Mouse (Mus musculus) testis, postnatal 10 days (tissue): ENCODE measurements around the gene Naaladl2.
"Not testable (repeated sequence)": the region's sequence is repeated elsewhere in the genome, so short reads cannot be mapped to it uniquely, and the experiment has no call there.

ENCODE experiments used
- DNase-seq: peaks from one replicate; pipeline ENCODE4 v3.0.0; 2021; ENCODE audit warnings: low spot score

Gene Naaladl2

DNA sequence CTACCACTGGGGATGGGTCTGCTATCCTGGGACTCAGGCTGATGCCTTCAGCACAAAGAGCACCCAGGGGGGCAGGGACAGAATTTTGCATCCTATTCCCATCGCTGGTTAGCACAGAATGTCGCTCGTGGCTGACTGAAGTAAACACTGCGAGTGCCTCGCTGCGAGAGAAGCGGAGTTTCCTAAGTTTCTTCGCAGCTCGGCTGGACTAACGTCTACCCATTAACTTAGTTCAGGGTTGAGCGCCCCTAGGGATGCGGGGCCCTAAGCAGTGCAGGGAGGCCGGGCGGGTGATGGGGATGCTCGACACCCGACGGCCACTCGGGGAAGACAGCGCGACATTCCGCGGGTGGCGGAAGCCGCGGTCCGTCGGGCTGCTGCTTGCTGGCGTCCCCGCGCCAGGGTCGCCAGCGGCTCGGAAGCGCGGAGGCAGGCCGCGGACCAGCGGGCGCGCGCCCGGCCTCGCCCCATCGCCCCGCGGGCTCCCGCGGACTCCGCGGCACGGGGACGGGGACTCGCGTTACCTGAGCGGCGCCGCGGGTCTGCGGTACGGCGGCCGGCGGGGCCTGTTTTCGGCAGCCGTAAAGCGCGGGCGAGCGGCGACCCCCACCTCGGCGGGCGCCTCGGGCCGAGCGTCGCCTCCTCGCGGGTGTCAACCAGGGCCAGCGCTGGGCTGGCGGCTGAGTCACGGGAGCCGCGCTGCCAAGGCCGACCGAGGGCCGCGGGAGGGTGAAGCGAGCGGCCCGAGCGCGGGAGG is at the start of gene Naaladl2:
Gene Naaladl2, minus strand, starts transcription at position 707 of the 757 bp plus-strand sequence.
- DNase-seq = peak; percentile 82

DNA sequence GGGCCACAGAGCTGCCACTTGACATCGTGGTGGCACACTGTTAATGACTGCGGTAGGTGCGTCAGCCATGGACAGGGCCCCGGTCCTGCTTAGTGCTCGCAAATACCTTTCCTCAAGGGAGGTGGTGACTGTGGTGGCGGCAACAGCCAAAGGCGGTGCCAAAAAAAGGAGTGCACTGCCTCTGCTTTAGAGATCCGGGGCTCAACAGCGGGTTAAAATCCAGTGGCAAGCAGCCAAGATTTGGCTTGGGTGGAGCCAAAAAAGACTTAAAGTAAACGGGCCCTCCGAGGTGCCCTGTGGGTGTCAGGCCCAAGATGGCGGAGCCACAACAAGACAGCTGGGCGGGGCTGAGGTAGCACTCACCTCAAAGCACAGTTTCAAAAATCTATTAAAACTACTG is 7.7 kb upstream of the Naaladl2 start:
- no peak for DNase-seq

DNA sequence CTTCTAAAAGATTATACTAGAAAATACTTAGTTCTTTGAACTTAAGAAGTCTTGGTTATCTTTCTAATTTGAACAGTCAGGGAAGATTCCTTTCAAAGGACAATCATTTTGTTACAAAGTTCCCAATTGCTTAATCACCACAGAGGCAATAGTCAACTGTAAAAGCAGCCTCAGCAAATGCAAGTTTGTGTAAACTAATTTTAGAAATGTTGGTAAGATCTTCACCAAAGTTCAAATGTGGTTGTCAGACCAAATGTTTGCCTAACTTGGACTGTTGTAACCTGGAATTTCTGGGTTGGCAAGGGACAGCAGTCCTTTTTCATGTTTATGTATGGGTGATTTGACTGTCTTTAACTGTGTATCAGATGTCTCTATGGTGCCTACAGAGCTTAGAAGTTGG is 3.2 kb upstream of the Naaladl2 start:
- DNase-seq = no peak

DNA sequence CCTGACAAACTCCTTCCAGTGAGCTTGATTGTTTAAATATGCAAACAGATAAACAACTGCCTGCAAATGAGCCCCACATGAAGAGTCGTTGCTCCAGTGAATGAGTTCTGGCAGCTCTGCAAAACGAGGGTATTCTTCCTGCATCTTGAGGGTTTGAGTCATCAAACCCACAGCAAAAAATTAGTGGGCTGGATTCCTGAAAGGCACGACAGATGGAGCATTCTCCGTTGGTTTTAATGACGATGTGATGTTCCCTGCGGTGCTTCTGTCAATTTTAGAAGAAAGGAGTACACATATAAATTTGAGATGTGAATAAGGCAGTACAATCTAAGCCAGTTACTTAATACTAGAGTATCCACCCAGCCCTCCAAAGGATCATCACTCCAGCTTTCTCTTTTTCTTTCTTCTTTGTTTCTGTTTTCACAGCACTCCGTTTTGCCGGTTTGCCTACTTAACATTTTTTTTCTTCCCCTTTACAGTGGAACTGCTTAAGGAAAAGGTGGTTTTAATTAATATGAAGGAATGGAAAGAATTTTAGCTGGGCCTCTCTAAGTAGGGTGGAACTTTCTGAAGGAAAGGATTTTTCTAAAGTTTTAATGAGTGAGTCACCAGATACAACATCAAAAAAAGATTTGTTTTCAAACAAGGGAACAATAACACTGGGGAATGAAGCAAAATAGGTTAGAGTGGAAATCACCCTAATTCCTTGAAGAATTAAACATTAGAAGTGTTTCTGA is 1.1 kb upstream of the Naaladl2 start:
- no peak for DNase-seq

DNA sequence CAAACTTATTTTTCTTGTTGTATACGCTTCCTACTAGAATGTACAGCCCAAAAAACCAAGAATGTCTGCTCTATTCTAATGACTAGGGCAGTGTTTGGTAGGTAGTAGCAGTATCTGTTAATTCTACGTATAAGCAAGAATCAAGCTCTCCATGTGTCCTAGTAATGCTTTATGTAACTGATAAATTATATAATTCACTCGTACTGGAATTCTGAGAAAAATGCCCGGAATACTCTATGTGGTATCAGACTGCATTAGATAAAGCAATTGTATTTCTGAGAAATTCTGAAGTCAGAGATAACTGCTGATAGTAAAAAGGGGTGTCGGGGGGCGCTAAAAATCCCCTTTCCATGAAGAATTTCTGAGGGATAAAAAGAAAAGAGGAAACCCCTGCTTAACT is 950 bp downstream of the Naaladl2 start:
- DNase-seq = no peak

DNA sequence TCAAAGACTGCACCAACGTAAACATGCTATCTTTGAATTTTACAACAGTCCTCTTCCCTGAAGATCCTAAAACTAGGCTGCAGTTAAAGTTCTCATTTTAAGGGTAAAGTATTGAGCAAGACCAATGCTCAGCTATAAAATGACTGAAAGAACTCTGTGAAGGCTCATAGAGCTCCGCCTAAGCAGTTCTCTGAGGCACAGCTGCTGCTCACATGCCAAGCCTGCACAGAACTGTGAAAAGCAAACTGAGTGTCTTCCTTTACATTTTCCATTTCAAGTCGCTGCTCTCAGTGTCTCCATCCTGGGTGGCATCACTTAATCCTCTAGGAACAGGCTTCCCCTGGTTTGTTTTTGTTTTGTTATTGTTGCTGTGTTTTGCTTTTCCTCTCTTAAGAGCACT is 12.2 kb downstream of the Naaladl2 start:
- DNase-seq = no peak

DNA sequence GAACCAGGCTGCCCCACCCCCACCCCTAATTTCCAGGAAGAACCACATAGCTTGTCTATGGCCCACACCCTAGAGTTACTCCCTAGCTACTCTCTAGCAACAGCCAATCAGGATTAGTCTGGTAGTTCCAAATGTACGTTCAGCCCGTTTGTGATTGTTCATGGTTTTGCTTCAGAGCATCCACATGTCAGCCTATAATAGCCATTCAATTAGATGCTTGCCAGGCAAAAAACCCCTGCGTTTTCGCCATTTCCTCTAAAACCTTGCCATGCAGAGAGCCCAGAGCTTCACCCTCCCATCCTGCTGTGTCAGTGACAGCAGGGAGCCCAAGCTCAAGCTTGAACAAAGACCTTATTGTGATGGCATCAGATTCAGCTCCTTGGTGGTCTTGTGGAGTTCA is 16.2 kb downstream of the Naaladl2 start:
- DNase-seq = no peak

DNA sequence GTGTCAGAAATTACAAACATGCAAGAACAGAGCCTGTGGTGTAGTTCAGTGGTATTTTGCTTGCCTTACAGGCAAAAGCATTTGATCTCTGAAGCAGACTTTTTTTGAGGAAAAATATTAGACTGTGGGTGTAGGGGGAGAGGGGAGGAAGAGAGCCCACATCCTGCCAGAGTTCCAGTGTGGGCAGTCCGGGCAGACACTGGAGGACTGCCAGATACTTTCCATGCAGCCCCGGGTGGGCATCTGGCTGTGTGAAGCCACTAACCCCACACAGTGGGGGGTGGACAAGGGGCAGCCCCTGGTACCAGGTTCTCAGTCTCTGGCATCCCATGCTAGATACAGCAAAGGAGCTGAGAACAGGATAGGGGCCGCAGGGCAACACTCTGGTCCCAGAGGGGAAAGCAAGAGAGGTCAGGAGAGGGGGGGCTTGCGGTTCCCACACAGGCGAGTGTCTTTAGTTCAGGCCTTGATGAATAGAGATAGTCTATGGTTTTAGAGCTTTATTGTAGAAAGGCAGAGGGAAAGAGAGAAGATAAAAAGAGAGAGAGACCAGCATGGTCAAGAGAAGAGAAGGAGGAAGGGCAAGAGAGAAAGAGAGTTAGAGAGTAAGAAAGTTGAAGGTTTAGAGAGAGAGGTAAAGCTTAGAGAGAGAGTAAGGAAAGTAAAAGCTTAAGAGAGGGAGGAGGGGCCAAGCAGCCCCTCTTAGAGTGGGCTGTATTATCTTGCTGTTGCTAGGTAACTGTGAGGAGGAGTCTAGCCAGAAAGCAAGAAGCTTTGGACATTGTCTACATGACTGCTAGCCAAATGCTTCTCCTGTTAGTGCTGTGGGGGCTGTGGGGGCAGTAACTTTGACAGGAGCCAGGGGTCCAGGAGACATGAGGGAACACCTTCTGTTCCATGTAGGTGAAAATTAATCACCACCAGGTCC is 18.9 kb downstream of the Naaladl2 start:
- DNase-seq = no peak

DNA sequence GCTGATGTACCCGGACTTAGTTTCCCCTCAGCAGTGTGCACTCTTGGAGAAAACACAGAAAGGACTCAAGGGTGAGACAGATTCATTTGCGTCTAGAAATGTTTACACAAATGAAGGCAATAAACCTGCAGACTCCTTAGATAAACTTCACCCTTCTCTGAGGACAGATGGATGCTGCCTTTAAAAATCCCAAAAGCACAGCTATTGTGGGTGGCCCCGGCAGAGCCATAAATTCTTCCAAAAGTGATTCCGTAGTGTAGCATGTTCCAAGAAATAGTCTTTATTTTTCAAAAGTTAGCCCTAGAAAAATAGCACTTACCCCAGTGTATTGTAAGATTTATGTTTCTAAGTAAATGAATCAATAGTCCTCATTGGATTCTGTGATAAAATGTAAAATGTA is 31.0 kb downstream of the Naaladl2 start:
- no peak for DNase-seq

DNA sequence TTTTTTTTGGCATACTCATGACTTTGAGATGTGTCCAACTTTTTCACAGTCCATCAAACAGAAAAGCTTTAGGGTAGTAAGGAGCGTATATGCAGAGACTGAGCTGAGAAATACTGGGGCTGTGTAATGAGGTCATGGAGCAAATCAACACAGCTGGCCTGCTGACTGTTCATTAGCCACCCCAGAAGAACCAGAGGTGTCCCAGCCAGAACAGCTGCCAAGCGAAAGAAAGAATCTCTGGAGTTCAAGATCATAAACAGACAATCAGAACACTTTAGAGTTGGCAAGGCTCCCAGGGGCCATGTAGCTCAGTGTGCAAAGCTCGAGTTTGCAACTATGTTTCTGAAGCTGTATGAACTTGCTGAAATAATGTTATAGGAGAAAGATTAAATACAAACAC is 35.1 kb downstream of the Naaladl2 start:
- DNase-seq = peak; percentile 52

DNA sequence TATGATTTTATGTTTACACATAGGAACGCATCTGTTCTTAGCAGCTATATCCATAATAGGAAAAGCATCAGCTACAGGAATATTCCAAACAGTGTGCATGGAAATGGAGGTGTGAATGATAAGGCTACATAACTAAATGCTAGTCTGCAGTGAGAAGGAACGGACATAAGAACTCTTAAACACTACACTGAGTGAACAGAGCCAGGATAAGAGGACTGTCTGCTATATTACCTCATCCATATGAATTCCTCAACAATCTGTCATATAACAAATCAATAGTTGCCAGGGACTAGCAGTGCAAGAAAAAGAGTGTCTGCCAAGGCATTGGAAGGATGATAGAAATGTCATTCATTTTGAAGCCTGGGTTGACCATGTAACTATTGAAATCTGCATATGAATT is 51.1 kb downstream of the Naaladl2 start:
- DNase-seq = no peak

DNA sequence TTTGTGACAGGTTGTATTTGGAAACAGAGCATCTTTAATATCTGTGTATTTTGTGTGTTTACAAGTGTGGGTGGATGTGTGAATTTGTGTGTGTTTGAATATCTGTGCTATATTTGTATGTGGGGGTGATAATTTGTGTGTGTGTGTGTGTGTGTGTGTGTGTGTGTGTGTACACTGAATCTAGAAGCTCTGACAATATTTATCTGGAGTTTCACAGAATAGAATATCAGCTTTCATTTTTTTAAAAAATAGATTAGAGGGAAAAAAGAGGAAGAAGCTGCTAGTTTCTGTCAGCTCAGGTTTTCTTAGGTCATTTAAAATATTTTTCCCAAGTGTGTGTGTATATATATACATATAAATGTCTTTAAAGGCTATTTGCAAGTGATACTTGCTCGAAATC is 68.3 kb downstream of the Naaladl2 start:
- DNase-seq = no peak

DNA sequence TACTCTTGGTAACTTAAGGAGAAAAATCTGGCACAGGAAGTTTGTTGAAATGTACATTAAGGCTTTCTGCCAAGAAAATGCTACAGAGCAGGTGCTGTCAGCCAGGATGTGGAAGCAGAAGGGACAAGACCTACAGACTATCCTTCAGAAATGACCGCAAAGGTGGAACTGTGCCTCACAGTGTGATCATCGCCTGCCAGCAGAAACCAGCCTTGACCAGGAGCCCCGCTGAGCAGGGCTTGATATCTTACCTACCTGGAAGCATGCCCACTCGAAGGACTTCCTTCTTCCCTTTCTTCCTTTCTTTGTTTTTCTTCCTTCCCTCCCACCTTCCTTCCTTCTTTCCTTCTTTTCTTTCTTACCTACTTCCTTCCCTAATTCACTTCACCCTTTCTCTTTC is 69.8 kb downstream of the Naaladl2 start:
- DNase-seq = no peak

DNA sequence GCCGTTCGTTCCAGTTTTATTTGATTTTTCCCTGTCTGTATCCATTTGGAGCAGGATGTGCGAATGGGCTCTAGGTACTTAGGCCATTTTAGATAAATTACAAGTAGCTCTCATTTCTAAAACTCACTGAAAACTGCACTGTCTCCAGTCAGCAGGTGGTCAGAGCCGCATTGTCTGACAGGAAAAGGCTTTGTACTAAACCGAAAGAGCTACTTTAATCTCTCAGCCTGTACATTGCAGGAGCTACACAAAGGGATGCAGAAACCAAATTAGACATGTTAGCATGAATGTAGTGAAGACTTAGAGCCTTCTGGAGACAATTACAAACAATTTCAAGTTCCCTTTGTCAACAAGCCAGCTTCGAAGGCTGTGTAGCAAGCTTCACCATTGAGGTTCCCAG is 70.2 kb downstream of the Naaladl2 start:
- DNase-seq = no peak

DNA sequence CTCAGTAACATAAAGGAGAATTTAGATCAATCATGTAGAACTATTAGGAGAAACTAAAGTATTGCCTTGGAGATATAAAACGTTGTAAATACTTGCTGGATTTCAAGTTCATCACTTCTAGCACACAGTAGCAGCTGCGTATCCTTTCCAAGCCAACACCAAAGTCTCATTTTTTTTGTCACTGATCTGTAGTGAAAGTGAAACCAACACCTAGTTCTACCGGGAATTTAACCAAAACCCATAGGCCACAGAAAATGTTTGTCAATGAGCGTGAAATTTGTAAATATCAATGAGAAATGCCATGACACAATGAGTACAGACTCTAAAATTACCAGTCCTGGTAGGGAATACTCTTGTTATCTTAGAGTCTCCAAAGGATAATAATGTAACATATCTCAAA is 80.8 kb downstream of the Naaladl2 start:
- DNase-seq = no peak

DNA sequence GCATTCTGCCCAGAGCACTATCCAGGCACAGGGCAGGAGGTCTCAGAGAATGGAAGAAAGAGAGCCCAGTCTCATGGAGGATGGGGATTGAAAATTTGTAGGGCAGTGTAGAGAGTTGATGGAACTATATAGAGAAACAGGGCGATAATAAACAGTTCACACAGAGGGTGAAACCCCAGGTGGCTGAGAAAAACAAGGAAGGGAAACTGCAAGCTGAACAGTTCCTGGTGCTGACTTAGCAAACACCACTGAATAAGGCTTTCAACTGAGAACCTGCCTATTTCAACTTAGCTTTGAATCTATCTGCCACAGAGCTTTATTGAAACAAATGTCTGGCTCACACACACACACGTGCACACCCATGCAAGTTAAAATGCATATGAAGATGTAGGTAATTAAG is 91.1 kb downstream of the Naaladl2 start:
- DNase-seq = no peak

DNA sequence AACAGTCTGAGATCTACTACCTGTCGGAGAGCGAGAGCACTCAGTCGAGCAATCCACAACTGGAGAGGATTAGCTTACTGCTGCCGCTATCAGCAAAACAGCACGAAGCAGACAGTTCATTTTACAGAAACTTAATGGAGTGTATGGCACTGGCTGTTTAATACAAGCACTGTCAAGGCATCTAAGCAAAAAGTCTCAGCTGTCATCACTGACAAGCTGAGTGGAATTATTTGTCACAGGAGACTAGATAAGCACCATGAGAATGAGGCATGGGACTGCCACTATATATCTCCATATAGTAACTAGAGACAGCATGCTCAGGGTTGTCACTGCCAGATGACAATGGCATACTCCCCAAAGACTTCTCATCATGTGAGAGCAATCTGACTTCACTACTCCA is 124.1 kb downstream of the Naaladl2 start:
- no peak for DNase-seq

DNA sequence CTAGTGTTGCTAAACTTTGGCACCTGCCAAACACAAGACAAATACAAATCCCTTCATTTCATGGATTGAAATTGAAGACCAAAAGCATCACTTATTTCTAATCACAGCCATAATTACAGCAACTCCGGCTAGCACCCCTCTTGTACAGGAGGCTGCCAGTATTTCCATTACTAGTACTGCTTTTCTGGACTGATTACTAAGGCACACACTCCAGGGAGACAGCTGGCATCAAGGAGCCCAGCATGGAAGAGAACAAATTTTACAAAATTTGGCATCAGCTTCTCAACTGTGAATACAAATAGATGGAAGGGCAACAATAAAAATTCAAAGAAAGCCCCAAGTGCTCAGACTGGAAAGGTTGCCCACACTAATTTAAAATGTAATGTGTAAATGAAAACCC is 133.3 kb downstream of the Naaladl2 start:
- DNase-seq = no peak

DNA sequence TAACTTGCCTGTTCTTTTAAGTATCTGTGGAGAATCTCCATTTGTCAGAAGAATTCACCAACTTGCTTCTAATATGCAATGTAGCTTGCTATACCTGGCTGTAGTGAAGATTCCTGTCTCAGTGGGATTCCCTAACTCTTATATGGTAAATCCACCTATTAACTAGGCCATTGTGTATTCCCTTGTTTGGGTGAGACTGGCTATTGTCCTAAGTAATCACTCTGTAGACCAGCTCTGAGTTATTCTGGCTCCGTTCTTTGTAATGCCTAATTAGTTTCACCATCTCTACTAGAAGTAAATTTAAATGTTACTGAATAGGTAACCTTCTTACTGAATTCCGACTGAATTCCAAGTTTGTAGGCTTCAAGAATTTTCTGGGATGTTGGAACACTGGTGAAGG is 137.3 kb downstream of the Naaladl2 start:
- not testable (repeated sequence) for DNase-seq

DNA sequence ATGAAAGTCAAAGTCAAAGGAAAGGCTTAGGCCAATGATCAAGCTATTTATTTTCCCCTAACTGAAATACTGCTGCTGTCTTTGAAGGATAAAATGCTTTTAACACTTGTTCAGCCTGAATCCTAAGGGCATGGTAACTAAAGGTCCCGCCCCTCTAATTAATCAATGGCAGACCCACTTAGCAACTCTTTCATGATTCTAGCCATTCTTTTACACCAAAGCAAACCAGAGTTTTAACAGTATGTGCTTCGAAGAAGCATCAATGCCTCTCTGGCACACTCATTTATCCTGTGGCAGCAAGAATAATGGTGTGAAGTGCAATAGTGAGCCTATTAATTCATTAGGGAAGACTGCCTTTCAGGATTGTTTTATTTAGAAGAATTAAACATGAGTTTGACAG is 151.5 kb downstream of the Naaladl2 start:
- DNase-seq = no peak

DNA sequence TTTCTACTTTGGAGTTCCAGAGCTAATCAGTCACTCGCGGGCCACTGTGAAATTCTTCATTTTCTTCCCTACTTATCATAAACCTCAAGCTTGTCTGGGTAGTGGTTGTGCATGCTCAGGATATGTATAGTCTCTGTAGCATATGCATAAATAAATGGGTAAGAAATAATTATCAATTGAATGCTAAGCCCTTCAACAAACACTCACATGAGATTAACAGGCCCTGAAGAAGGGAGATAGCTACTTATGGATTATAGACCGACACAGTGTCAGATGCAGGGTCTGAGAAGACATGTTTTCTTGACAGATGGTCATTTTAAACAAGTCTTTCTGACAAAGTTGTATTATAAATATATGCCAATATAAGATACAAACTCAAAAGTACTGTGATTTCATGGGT is 152.0 kb downstream of the Naaladl2 start:
- DNase-seq = no peak

DNA sequence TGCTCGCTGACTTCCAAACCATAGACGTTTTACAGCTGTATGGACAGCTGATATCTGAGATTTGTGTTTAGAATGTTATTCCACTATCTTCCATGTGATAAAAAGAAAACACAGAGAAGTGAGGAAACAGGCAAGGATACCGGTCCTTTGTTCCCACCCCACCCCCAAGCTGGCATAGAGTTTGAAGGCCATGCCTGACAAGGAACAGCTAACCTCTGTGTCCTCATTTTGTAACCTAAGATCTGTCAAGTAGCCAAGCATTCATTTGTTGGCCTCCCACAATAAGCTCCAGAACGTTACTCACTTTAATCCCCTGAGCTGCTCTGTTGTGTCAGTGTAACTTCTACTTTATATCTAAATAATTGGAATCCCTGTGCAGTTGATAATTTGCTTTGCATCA is 161.9 kb downstream of the Naaladl2 start:
- peak; percentile 72 for DNase-seq

DNA sequence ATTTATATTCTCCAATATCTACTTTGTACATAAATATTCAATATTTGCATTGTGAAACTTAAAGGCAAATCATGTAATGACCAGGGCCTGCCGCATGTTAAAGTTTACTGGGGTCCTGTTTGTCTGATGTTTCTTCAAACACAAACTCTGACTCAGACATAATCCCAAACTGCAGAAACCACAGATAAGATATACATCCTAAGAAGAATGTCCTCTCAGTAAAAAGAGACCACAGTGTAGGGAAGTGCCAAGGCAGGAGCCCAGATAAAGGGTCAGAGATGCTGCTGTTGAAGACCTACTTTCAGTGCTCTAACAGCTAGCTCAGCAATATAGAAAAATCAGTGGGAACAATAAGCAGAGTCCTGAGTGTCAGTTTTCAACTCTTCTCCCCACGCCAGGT is 201.9 kb downstream of the Naaladl2 start:
- no peak for DNase-seq
